Mouse (Mus musculus): ENCODE results near the gene Rtel1. TPM values are rescaled to one million over a fixed set of nuclear protein-coding genes. Genes with fewer than 3 reads are reported as not detected.

Gene Rtel1
- polyA plus RNA-seq, 1 experiment from 2014 or later, result 46.5 TPM

DNA sequence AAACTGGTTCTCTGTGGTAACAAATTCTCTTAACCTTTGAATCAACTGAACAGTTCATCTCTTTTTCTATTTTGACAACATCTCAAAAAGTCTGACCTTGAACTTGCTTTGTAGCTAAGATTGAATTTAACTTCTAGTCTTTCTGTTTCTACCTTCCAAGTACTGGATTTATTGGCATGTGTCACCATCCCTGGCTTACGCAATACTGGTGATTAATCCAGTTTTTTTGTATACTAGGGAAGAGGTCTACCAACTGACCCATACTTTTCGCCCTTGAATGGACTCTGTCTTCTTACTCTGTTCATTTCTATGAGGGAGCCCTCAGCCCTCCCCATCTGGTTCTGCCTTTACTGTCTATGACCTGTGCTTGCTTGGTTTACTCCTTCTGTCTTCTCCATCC is 6.6 kb downstream of the Rtel1 start:
- ATAC-seq, result no peak
- DNase-seq (ENCODE audit: low read depth, low spot score), result no peak
- POLR2A ChIA-PET, result interaction anchor here (0.8 kb wide), 1 partner anchor 26 kb away, joined by 3 read pairs; no protein-coding TSS in a partner anchor
- CTCF ChIA-PET, result interaction anchor here (1.0 to 2.7 kb wide), 2 partner anchors 9 to 30 kb away, joined by 3 to 13 read pairs; no protein-coding TSS in a partner anchor
- no peak for TF ChIP-seq CTCF (IDR thresholded peaks at IDR 0.05)
- in situ Hi-C loops (cut with MboI; ENCODE audit: low pct_unique_long_range_greater_than_20kb), result no loop called here
- H3K27me3 ChIP-seq, result no peaks in the 10 kb centered on the region

- no peak for TF ChIP-seq CTCF (IDR thresholded peaks at IDR 0.05)
- ATAC-seq, result no peak
- ChIA-PET CTCF (interaction anchor here (1.5 to 5.2 kb wide), 3 partner anchors 9 to 166 kb away, joined by 3 to 40 read pairs (median 3); partner anchors contain the start of gene Ppdpf), POLR2A (no interaction called here)
- H3K27me3 ChIP-seq, result no peaks in the 10 kb centered on the region
- in situ Hi-C loops (cut with MboI; ENCODE audit: low pct_unique_long_range_greater_than_20kb), result loop anchor here (5.0 kb wide), 1 partner anchor 145 kb away; the partner anchor contains the start of gene Ppdpf
- no peak for DNase-seq (ENCODE audit: low read depth, low spot score)
Observed at GRCm38 (mm10) chr2:181332542-181332941, 13.0 kb downstream of the Rtel1 start.

DNA sequence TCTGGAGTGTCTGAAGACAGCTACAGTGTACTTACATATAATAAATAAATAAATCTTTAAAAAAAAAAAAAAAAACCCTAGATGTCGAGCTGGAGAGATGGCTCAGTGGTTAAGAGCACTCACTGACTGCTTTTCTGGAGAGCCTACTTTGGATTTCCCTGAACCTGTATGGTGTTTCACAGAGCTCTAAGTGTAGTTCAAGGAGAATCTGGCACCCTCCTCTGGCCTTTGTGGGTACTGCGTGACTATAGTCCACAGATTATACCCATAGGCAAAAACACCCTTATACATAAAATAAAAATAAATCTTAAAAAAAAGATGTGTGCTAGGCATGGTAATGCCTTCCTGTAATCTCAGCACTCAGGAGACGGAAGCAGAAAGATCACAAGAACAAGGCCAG is 14.5 kb downstream of the Rtel1 start:
- DNase-seq (ENCODE audit: low read depth, low spot score), result no peak
- ATAC-seq, result peak; percentile 39
- in situ Hi-C loops (cut with MboI; ENCODE audit: low pct_unique_long_range_greater_than_20kb), result loop anchor here (5.0 kb wide), 1 partner anchor 147 kb away; the partner anchor contains the start of gene Ppdpf
- peak; percentile 76 for TF ChIP-seq CTCF (IDR thresholded peaks at IDR 0.05)
- POLR2A ChIA-PET, result no interaction called here
- CTCF ChIA-PET, result interaction anchor here (0.6 to 5.2 kb wide), 13 partner anchors 7 to 345 kb away, joined by 3 to 40 read pairs (median 3); partner anchors contain the start of gene Ppdpf
- H3K27me3 ChIP-seq, result no peaks in the 10 kb centered on the region

- no peak for ATAC-seq
- no peak for DNase-seq (ENCODE audit: low read depth, low spot score)
- POLR2A ChIA-PET, result no interaction called here
Observed at GRCm38 (mm10) chr2:181340426-181340825, 20.9 kb downstream of the Rtel1 start.

GRCm38 (mm10) chr2:181342766-181343165 is 23.2 kb downstream of the Rtel1 start:
- ATAC-seq (no peak), DNase-seq (ENCODE audit: low read depth, low spot score) (no peak)
- ChIA-PET POLR2A (no interaction called here), CTCF (no interaction called here)
- in situ Hi-C loops (cut with MboI; ENCODE audit: low pct_unique_long_range_greater_than_20kb), result no loop called here
- no peaks in the 10 kb centered on the region for H3K27me3 ChIP-seq
- no peak for TF ChIP-seq CTCF (IDR thresholded peaks at IDR 0.05)

More at GRCm38 (mm10) chr2:181340426-181340825, 20.9 kb downstream of the Rtel1 start:
- in situ Hi-C loops (cut with MboI; ENCODE audit: low pct_unique_long_range_greater_than_20kb), result no loop called here
- no peak for TF ChIP-seq CTCF (IDR thresholded peaks at IDR 0.05)
- H3K27me3 ChIP-seq, result no peaks in the 10 kb centered on the region
- CTCF ChIA-PET, result interaction anchor here (1.3 kb wide), 1 partner anchor 154 kb away, joined by 3 read pairs; the partner anchor contains the start of gene Ppdpf

- in situ Hi-C loops (cut with MboI; ENCODE audit: low pct_unique_long_range_greater_than_20kb), result no loop called here
- CTCF ChIA-PET, result interaction anchor here (1.3 to 1.8 kb wide), 3 partner anchors 9 to 25 kb away, joined by 3 to 4 read pairs (median 4); no protein-coding TSS in a partner anchor
- no peak for TF ChIP-seq CTCF (IDR thresholded peaks at IDR 0.05)
- ATAC-seq, result no peak
- POLR2A ChIA-PET, result no interaction called here
- no peak for DNase-seq (ENCODE audit: low read depth, low spot score)
- no peaks in the 10 kb centered on the region for H3K27me3 ChIP-seq
Observed at GRCm38 (mm10) chr2:181356780-181357179, 37.2 kb downstream of the Rtel1 start.

- in situ Hi-C loops (cut with MboI; ENCODE audit: low pct_unique_long_range_greater_than_20kb), result no loop called here
- no peaks in the 10 kb centered on the region for H3K27me3 ChIP-seq
- TF ChIP-seq CTCF (IDR thresholded peaks at IDR 0.05), result no peak
- ChIA-PET CTCF (no interaction called here), POLR2A (interaction anchor here (1.2 to 2.2 kb wide), 2 partner anchors 9 to 106 kb away, joined by 3 to 5 read pairs; no protein-coding TSS in a partner anchor)
- DNase-seq (ENCODE audit: low read depth, low spot score), result no peak
- ATAC-seq, result no peak
Observed at GRCm38 (mm10) chr2:181363946-181364345, 44.4 kb downstream of the Rtel1 start.

DNA sequence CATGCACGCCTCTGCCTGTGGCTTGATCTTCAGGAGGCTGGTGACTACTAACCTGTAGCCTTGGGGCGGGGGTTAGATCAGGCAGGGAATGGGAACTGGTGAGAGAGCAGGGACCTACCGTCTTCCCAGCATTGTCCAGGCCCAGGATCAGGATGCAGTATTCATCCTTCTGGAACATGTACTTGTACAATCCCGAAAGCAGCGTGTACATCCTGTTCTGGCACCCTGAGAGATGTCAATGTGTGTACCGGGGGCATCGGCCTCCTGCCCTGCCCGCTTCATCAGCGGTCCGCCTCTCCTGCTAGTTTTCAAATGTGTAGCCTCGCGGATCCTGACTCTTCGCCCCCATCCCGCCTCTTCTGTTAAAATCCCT is 44.9 kb downstream of the Rtel1 start:
- DNase-seq (ENCODE audit: low read depth, low spot score), result no peak
- in situ Hi-C loops (cut with MboI; ENCODE audit: low pct_unique_long_range_greater_than_20kb), result no loop called here
- POLR2A ChIA-PET, result interaction anchor here (1.2 to 2.2 kb wide), 2 partner anchors 9 to 107 kb away, joined by 3 to 5 read pairs; no protein-coding TSS in a partner anchor
- no peak for ATAC-seq
- CTCF ChIA-PET, result no interaction called here
- no peak for TF ChIP-seq CTCF (IDR thresholded peaks at IDR 0.05)
- no peaks in the 10 kb centered on the region for H3K27me3 ChIP-seq

DNA sequence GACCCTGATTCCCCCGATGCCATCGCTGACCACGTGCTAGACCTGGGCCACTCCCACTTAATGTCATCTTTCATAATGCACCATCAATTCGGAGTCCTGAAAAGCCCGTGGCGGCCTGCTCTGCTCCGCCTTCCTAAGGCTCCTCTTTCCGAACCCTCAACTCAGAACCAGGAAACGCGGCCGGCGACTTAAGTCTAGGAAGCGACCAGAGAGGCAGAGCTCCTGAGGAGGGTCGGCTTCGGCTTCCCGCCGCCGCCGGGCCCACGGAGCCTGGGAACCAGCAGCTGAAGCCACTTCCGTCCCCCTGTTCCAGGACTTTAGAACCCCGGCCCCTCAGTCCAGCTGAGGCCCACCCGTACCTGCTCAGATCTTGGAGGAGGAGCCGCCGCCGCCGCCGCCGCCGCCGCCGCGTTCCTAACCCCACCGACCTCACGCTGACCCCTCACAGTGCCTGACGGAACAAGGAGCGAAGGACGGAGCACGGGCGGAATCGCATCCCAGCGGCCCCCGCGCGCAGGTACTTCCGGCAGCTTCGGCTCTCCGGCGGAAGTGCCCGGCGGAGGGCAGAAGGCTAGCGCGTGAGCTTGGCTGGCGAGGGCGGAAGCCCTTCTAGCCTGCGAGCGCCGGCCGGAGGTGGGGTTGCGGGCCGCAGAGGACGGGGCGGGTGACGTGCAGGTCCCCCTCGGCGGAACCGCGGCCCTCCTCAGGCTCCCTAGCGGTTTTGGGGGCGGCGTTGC is 45.5 kb downstream of the Rtel1 start, which contains the start of the genes Zgpat and Arfrp1:
Zgpat (plus strand) TSS at position 69 of the 737 bp plus-strand sequence.
Arfrp1 (minus strand) TSS at position 545 of the 737 bp plus-strand sequence.
- no peak for TF ChIP-seq CTCF (IDR thresholded peaks at IDR 0.05)
- in situ Hi-C loops (cut with MboI; ENCODE audit: low pct_unique_long_range_greater_than_20kb), result no loop called here
- H3K27me3 ChIP-seq, result no peaks in the 10 kb centered on the region
- ChIA-PET CTCF (interaction anchor here (1.0 kb wide), 1 partner anchor 11 kb away, joined by 6 read pairs; no protein-coding TSS in a partner anchor), POLR2A (interaction anchor here (1.2 to 2.2 kb wide), 2 partner anchors 10 to 107 kb away, joined by 3 to 5 read pairs; no protein-coding TSS in a partner anchor)
- DNase-seq (ENCODE audit: low read depth, low spot score), result no peak
- ATAC-seq, result peak; percentile 89

GRCm38 (mm10) chr2:181365655-181366075 is 46.1 kb downstream of the Rtel1 start:
- in situ Hi-C loops (cut with MboI; ENCODE audit: low pct_unique_long_range_greater_than_20kb), result no loop called here
- ChIA-PET POLR2A (interaction anchor here (0.6 to 2.2 kb wide), 3 partner anchors 10 to 179 kb away, joined by 3 to 5 read pairs (median 4); partner anchors contain the start of gene Ppdpf), CTCF (interaction anchor here (1.0 to 1.6 kb wide), 3 partner anchors 10 to 179 kb away, joined by 4 to 6 read pairs (median 5); partner anchors contain the start of gene Ppdpf)
- peak; percentile 67 for ATAC-seq
- DNase-seq (ENCODE audit: low read depth, low spot score), result no peak
- no peak for TF ChIP-seq CTCF (IDR thresholded peaks at IDR 0.05)
- H3K27me3 ChIP-seq, result no peaks in the 10 kb centered on the region
